Mouse (Mus musculus) thymus, postnatal 0 days (tissue): ENCODE measurements around the gene Gm5624. TPM values are rescaled to one million over a fixed set of nuclear protein-coding genes. Genes with fewer than 3 reads are reported as not detected.
"Not testable (repeated sequence)": the region's sequence is repeated elsewhere in the genome, so short reads cannot be mapped to it uniquely, and the experiment has no call there.

Experiments used
- DNase-seq: peaks from one replicate; pipeline ENCODE4 v3.0.0-alpha.2; 2015; ENCODE audit warnings: low spot score
- polyA plus RNA-seq: library from polyadenylated mRNA; unstranded; fragments of >200 nt; fragmentation: Nextera tagmentation; extraction: Ambion mirVana; gene quantifications from 2 replicates; pipeline ENCODE4 v1.2.1, GENCODE M21; 2015

Gene Gm5624
- polyA plus RNA-seq = not detected in 2 replicates

GRCm38 (mm10) chr14:44627737-44628136 lies at the start of gene Gm5624:
Gene Gm5624 (minus strand): TSS chr14:44627938.
- DNase-seq = not testable (repeated sequence)

GRCm38 (mm10) chr14:44591765-44592164 lies 36.0 kb downstream of the Gm5624 start:
- DNase-seq = not testable (repeated sequence)

GRCm38 (mm10) chr14:44582853-44583252 lies 44.9 kb downstream of the Gm5624 start, which contains the start of gene Gm8247:
Gene Gm8247 (plus strand): TSS chr14:44583153.
- DNase-seq = not testable (repeated sequence)

- not testable (repeated sequence) for DNase-seq
Measured at GRCm38 (mm10) chr14:44547961-44548360, 79.8 kb downstream of the Gm5624 start.

GRCm38 (mm10) chr14:44517976-44518375 lies 109.8 kb downstream of the Gm5624 start, which contains the start of gene Gm17093:
Gene Gm17093 (plus strand): TSS chr14:44518276.
- DNase-seq = not testable (repeated sequence)

Other genes starting within 250 kb of the Gm5624 start
- gene Gm3371, start 217.2 kb downstream of the Gm5624 start, polyA plus RNA-seq = not detected in 2 replicates
- not detected in 2 replicates for gene Gm8232, start 194.3 kb downstream of the Gm5624 start, polyA plus RNA-seq
- gene BC061237, start 135.5 kb downstream of the Gm5624 start, polyA plus RNA-seq = not detected in 2 replicates
- not detected in 2 replicates for gene Gm17093, start 109.7 kb downstream of the Gm5624 start, polyA plus RNA-seq
- not detected in 2 replicates for gene Gm8247, start 44.8 kb downstream of the Gm5624 start, polyA plus RNA-seq
- not detected in 2 replicates for gene Gm8257, start 78.5 kb upstream of the Gm5624 start, polyA plus RNA-seq
- not detected in 2 replicates for gene Gm8267, start 122.4 kb upstream of the Gm5624 start, polyA plus RNA-seq
- gene Ptgdr, start 231.4 kb upstream of the Gm5624 start, polyA plus RNA-seq = 0.04 and 0.12 TPM in 2 replicates